Mouse (Mus musculus) small intestine, adult 2 months (tissue): ENCODE results near the gene Snx19.

Experiments used
- CTCF ChIP-seq: fragments of 200-500 bp; IDR thresholded peaks from 2 replicates; pipeline ENCODE4 v1.5.1; 2012; ENCODE audit warnings: low read depth, mild to moderate bottlenecking, control low read depth, inconsistent platforms, low read length, moderate library complexity, mixed read lengths; ENCODE audit not compliant: insufficient replicate concordance, insufficient read length; ENCODE audit errors: extremely low read depth
- POLR2A ChIP-seq: fragments of 200-500 bp; IDR thresholded peaks from 2 replicates; pipeline ENCODE4 v1.6.1; 2012; ENCODE audit warnings: low read depth, mild to moderate bottlenecking, control low read depth, inconsistent platforms, low read length, moderate library complexity

GRCm38 (mm10) chr9:30435902-30436585 is 9.1 kb downstream of the Snx19 start:
- TF ChIP-seq POLR2A = no peak
- no peak for TF ChIP-seq CTCF
